Comparison of ENCODE assay signal across 7 mouse cellular contexts in genomic region chr6:119089173-119089572, GRCm38 (mm10).
DNase-seq lines count a peak whose midpoint lies in the region; ATAC-seq lines count a peak whose summit lies in the region.

No protein-coding gene starts in this region.

- DNase-seq in midbrain, embryonic 11.5 days (ENCODE audit: low spot score, missing footprints) = peak; percentile 45
- peak; percentile 34 for DNase-seq in embryonic facial prominence, embryonic 14.5 days (ENCODE audit: low spot score)
- peak; percentile 59 to 69 for DNase-seq in heart, postnatal 14 days
- DNase-seq in spleen, postnatal 14 days (ENCODE audit: low spot score in 2 of 2) = no peak

- no peak overlapping the region for H3K4me2 ChIP-seq in midbrain, embryonic 11.5 days
- no peak overlapping the region for H3K4me2 ChIP-seq in midbrain, embryonic 13.5 days (replicated peaks)
- H3K4me2 ChIP-seq in embryonic facial prominence, embryonic 14.5 days (ENCODE audit: low read depth, low read length) = no peak overlapping the region
- H3K4me2 ChIP-seq in stomach, embryonic 16.5 days (ENCODE audit: low read depth, low read length) = no peak overlapping the region

- no peak overlapping the region for H3K27ac ChIP-seq in midbrain, embryonic 11.5 days (ENCODE audit: low read depth, low read length)
- no peak overlapping the region for H3K27ac ChIP-seq in midbrain, embryonic 13.5 days
- H3K27ac ChIP-seq in embryonic facial prominence, embryonic 14.5 days (replicated peaks; ENCODE audit: low read depth, low read length) = no peak overlapping the region
- H3K27ac ChIP-seq in stomach, embryonic 16.5 days (ENCODE audit: low read length) = peak overlapping the region; percentile 59

- H3K4me3 ChIP-seq in midbrain, embryonic 11.5 days (ENCODE audit: low read depth, low read length) = no peak overlapping the region
- no peak overlapping the region for H3K4me3 ChIP-seq in midbrain, embryonic 13.5 days (replicated peaks)
- no peak overlapping the region for H3K4me3 ChIP-seq in embryonic facial prominence, embryonic 14.5 days (ENCODE audit: low read depth, low read length)
- H3K4me3 ChIP-seq in stomach, embryonic 16.5 days (replicated peaks; ENCODE audit: low read length) = no peak overlapping the region

- no peaks in the 10 kb centered on the region for H3K9me3 ChIP-seq in midbrain, embryonic 11.5 days (ENCODE audit: control insufficient read depth, low read length)
- H3K9me3 ChIP-seq in midbrain, embryonic 13.5 days = no peaks in the 10 kb centered on the region
- H3K9me3 ChIP-seq in embryonic facial prominence, embryonic 14.5 days (ENCODE audit: control insufficient read depth, low read length) = no peaks in the 10 kb centered on the region
- H3K9me3 ChIP-seq in stomach, embryonic 16.5 days (replicated peaks; ENCODE audit: control insufficient read depth, low read length) = no peaks in the 10 kb centered on the region

- ATAC-seq in midbrain, embryonic 11.5 days (ENCODE audit: low FRiP score) = no peak
- no peak for ATAC-seq in midbrain, embryonic 13.5 days
- ATAC-seq in embryonic facial prominence, embryonic 14.5 days (ENCODE audit: low read depth) = no peak
- ATAC-seq in stomach, embryonic 16.5 days (ENCODE audit: insufficient read depth, low FRiP score) = peak; percentile 70
- ATAC-seq in erythroid progenitor cell, adult 5-6 weeks (replicated peaks; ENCODE audit: low FRiP score, poor library complexity, severe bottlenecking) = no peak

- H3K27me3 ChIP-seq in midbrain, embryonic 11.5 days (ENCODE audit: control insufficient read depth, insufficient read depth, low read length) = no peaks in the 10 kb centered on the region
- no peaks in the 10 kb centered on the region for H3K27me3 ChIP-seq in midbrain, embryonic 13.5 days
- H3K27me3 ChIP-seq in embryonic facial prominence, embryonic 14.5 days (replicated peaks; ENCODE audit: control insufficient read depth, insufficient read depth, low read length) = no peaks in the 10 kb centered on the region
- no peaks in the 10 kb centered on the region for H3K27me3 ChIP-seq in stomach, embryonic 16.5 days (ENCODE audit: control insufficient read depth, insufficient read depth, low read length)

- WGBS in midbrain, embryonic 11.5 days = 88% methylated on average over 8 of the region's 8 CpGs
- WGBS in midbrain, embryonic 13.5 days = 86% methylated on average over 8 of the region's 8 CpGs
- 52% methylated on average over 7 of the region's 8 CpGs for WGBS in embryonic facial prominence, embryonic 14.5 days
- 63% methylated on average over 8 of the region's 8 CpGs for WGBS in stomach, embryonic 16.5 days

- H3K4me1 ChIP-seq in midbrain, embryonic 11.5 days (ENCODE audit: control insufficient read depth, insufficient read depth, low read length) = no peaks in the 10 kb centered on the region
- H3K4me1 ChIP-seq in midbrain, embryonic 13.5 days (replicated peaks) = 0 out of 2 replicates have a peak, but pooled peaks cover 6% of the 10 kb centered on the region
- peaks cover 22% of the 10 kb centered on the region; the same call in 1 of the 2 replicates for H3K4me1 ChIP-seq in embryonic facial prominence, embryonic 14.5 days (ENCODE audit: control insufficient read depth, insufficient read depth, low read length)
- peaks cover 17% of the 10 kb centered on the region for H3K4me1 ChIP-seq in stomach, embryonic 16.5 days (ENCODE audit: control insufficient read depth, insufficient read depth, low read length)

- H3K36me3 ChIP-seq in midbrain, embryonic 11.5 days (ENCODE audit: control insufficient read depth, insufficient read depth, low read length) = no peaks in the 10 kb centered on the region
- H3K36me3 ChIP-seq in midbrain, embryonic 13.5 days = no peaks in the 10 kb centered on the region
- H3K36me3 ChIP-seq in embryonic facial prominence, embryonic 14.5 days (ENCODE audit: control insufficient read depth, insufficient read depth, low read length) = no peaks in the 10 kb centered on the region
- H3K36me3 ChIP-seq in stomach, embryonic 16.5 days (ENCODE audit: control insufficient read depth, insufficient read depth, low read length) = no peaks in the 10 kb centered on the region

- H3K9ac ChIP-seq in midbrain, embryonic 11.5 days (ENCODE audit: low read length) = no peak overlapping the region
- no peak overlapping the region for H3K9ac ChIP-seq in midbrain, embryonic 13.5 days (replicated peaks)
- no peak overlapping the region for H3K9ac ChIP-seq in embryonic facial prominence, embryonic 14.5 days (ENCODE audit: low read depth, low read length)
- H3K9ac ChIP-seq in stomach, embryonic 16.5 days (ENCODE audit: low read length) = no peak overlapping the region

- intact Hi-C loops in heart, postnatal 14 days (cut with DNase I) = no loop called here

Comparison
In these comparisons a context has a peak if more than half of its experiments do, and no peak if none do; other contexts are left out.
1. DNase-seq: peak in midbrain, embryonic 11.5 days (single experiment), embryonic facial prominence, embryonic 14.5 days (single experiment) and heart, postnatal 14 days (2 of 2); none in spleen, postnatal 14 days (0 of 2).